Comparison of ENCODE assay signal across 9 mouse cellular contexts in genomic region chr4:62889708-62890107, GRCm38 (mm10).
DNase-seq lines count a peak whose midpoint lies in the region; ATAC-seq and TF ChIP-seq lines count a peak whose summit lies in the region.
"Had no signal": no experiment of that assay in that cellular context is flagged by ENCODE, and none has a peak within 500 bp of the region (broad histone marks: within the 10 kb centered on the region; RNA-seq: fewer than 3 reads in every experiment).

No protein-coding gene starts in this region.

- no peaks in the 10 kb centered on the region; the same call in 1 of the 2 replicates for H3K27me3 ChIP-seq in forebrain, embryonic 15.5 days
- no peaks in the 10 kb centered on the region for H3K27me3 ChIP-seq in limb, embryonic 11.5 days (ENCODE audit: control insufficient read depth, insufficient read depth, low read length)
- H3K27me3 ChIP-seq: stomach, embryonic 15.5 days had no signal

- TF ChIP-seq POLR2A in olfactory bulb, adult 2 months (IDR thresholded peaks at IDR 0.05; ENCODE audit: insufficient read depth, low read depth, low read length) = no peak

- WGBS in forebrain, embryonic 15.5 days = 41% methylated on average over 4 of the region's 4 CpGs
- 49% methylated on average over 4 of the region's 4 CpGs for WGBS in limb, embryonic 11.5 days
- WGBS in olfactory bulb, adult 2 months = 46% methylated on average over 4 of the region's 4 CpGs

- TF ChIP-seq CTCF in olfactory bulb, adult 2 months (IDR thresholded peaks at IDR 0.05; ENCODE audit: insufficient read depth, low read depth, low read length) = 0 out of 2 replicates have a peak, but pooled peaks have one; percentile 15

- no peak overlapping the region for H3K9ac ChIP-seq in forebrain, embryonic 15.5 days (replicated peaks)
- H3K9ac ChIP-seq in limb, embryonic 11.5 days (ENCODE audit: low read length) = no peak overlapping the region
- H3K9ac ChIP-seq: stomach, embryonic 15.5 days had no signal

- DNase-seq in gastrocnemius, adult 18-20 months (ENCODE audit: low spot score) = peak; percentile 15
- DNase-seq in gastrocnemius, postnatal 25 days = no peak
- peak; percentile 17 for DNase-seq in 416B (ENCODE audit: low read depth)
- peak; percentile 57 for DNase-seq in adrenal gland, postnatal 14 days
- peak; percentile 56 for DNase-seq in limb, embryonic 11.5 days (ENCODE audit: low spot score)
- DNase-seq in MN1 (ENCODE audit: low spot score) = no peak

- no peak overlapping the region for H3K27ac ChIP-seq in forebrain, embryonic 15.5 days (replicated peaks)
- H3K27ac ChIP-seq in limb, embryonic 11.5 days (replicated peaks; ENCODE audit: low read depth, low read length) = no peak overlapping the region
- no peak overlapping the region for H3K27ac ChIP-seq in olfactory bulb, adult 2 months (ENCODE audit: insufficient read depth, low read depth, low read length)
- H3K27ac ChIP-seq: stomach, embryonic 15.5 days had no signal

- no peak overlapping the region for H3K4me2 ChIP-seq in forebrain, embryonic 15.5 days (replicated peaks)
- H3K4me2 ChIP-seq in limb, embryonic 11.5 days (ENCODE audit: low read depth, severe bottlenecking) = no peak overlapping the region
- H3K4me2 ChIP-seq: stomach, embryonic 15.5 days had no signal

- H3K9me3 ChIP-seq in forebrain, embryonic 15.5 days = no peaks in the 10 kb centered on the region
- H3K9me3 ChIP-seq in limb, embryonic 11.5 days (ENCODE audit: control insufficient read depth, low read length) = no peaks in the 10 kb centered on the region
- H3K9me3 ChIP-seq: stomach, embryonic 15.5 days had no signal

- H3K36me3 ChIP-seq in forebrain, embryonic 15.5 days = no peaks in the 10 kb centered on the region
- no peaks in the 10 kb centered on the region for H3K36me3 ChIP-seq in limb, embryonic 11.5 days (ENCODE audit: control insufficient read depth, insufficient read depth, low read length)
- H3K36me3 ChIP-seq: stomach, embryonic 15.5 days had no signal

- 0 out of 2 replicates have a peak, but pooled peaks have one; percentile 23 for ATAC-seq in forebrain, embryonic 15.5 days (replicated peaks)
- ATAC-seq in limb, embryonic 11.5 days (ENCODE audit: insufficient number of reproducible peaks, low FRiP score, low TSS enrichment, low read depth) = no peak

- H3K4me1 ChIP-seq in forebrain, embryonic 15.5 days = no peaks in the 10 kb centered on the region
- no peaks in the 10 kb centered on the region for H3K4me1 ChIP-seq in limb, embryonic 11.5 days (ENCODE audit: control insufficient read depth, insufficient read depth, low read length)
- H3K4me1 ChIP-seq in olfactory bulb, adult 2 months (ENCODE audit: control insufficient read depth, insufficient read depth, low read length) = no peaks in the 10 kb centered on the region
- H3K4me1 ChIP-seq: stomach, embryonic 15.5 days had no signal

- no peak overlapping the region for H3K4me3 ChIP-seq in forebrain, embryonic 15.5 days
- H3K4me3 ChIP-seq in limb, embryonic 11.5 days (ENCODE audit: low read depth, low read length) = no peak overlapping the region
- H3K4me3 ChIP-seq in olfactory bulb, adult 2 months (ENCODE audit: insufficient read depth, low read depth, low read length) = no peak overlapping the region
- H3K4me3 ChIP-seq: stomach, embryonic 15.5 days had no signal

Comparison
In these comparisons a context has a peak if more than half of its experiments do, and no peak if none do; other contexts are left out.
1. DNase-seq: peak in gastrocnemius, adult 18-20 months (single experiment), 416B (single experiment), adrenal gland, postnatal 14 days (single experiment) and limb, embryonic 11.5 days (single experiment); none in gastrocnemius, postnatal 25 days (single experiment) and MN1 (single experiment).